Mouse (Mus musculus) ES-Bruce4 (cell line): ENCODE measurements around the gene Rbms1. TPM values are rescaled to one million over a fixed set of nuclear protein-coding genes. Genes with fewer than 3 reads are reported as not detected.
A peak's percentile ranks its signal among the peaks of the same experiment; 100 is the strongest.

Experiments used
- H3K27ac ChIP-seq: 2 replicates; pipeline ENCODE4 v1.5.1; 2012; ENCODE audit warnings: low read length, inconsistent platforms; ENCODE audit not compliant: insufficient read depth
- H3K27me3 ChIP-seq: 2 replicates; pipeline ENCODE4 v1.6.1; 2012; ENCODE audit warnings: mild to moderate bottlenecking, low read length, inconsistent platforms; ENCODE audit not compliant: control insufficient read depth, poor library complexity, insufficient read depth, severe bottlenecking
- H3K36me3 ChIP-seq: 2 replicates; pipeline ENCODE4 v1.6.1; 2012; ENCODE audit warnings: inconsistent platforms, mild to moderate bottlenecking, low read length, moderate library complexity; ENCODE audit not compliant: control insufficient read depth, poor library complexity, insufficient read depth, severe bottlenecking
- H3K4me1 ChIP-seq: one replicate; pipeline ENCODE4 v1.8.1; 2011; ENCODE audit warnings: low read length; ENCODE audit not compliant: control insufficient read depth, insufficient read depth
- H3K4me3 ChIP-seq: 2 replicates; pipeline ENCODE4 v1.5.1; 2011; ENCODE audit warnings: low read depth, mild to moderate bottlenecking, low read length
- H3K9ac ChIP-seq: 2 replicates; pipeline ENCODE4 v1.6.1; 2012; ENCODE audit warnings: low read depth, mild to moderate bottlenecking, inconsistent platforms; ENCODE audit not compliant: poor library complexity, severe bottlenecking
- H3K9me3 ChIP-seq: replicated peaks from 2 replicates; pipeline ENCODE4 v1.6.1; 2012; ENCODE audit warnings: mild to moderate bottlenecking, low read length, inconsistent platforms; ENCODE audit not compliant: control insufficient read depth, poor library complexity, insufficient read depth, severe bottlenecking
- CTCF ChIP-seq: IDR thresholded peaks from one replicate; pipeline ENCODE4 v1.8.1; 2011; ENCODE audit warnings: low read depth, low read length
- EP300 ChIP-seq: IDR thresholded peaks from 2 replicates; pipeline ENCODE4 v1.6.1; 2011; ENCODE audit warnings: low read depth, low read length; ENCODE audit not compliant: insufficient read depth
- POLR2A ChIP-seq: IDR thresholded peaks from one replicate; pipeline ENCODE4 v1.8.1; 2011; ENCODE audit warnings: low read length; ENCODE audit not compliant: insufficient read depth
- polyA plus RNA-seq: library from polyadenylated mRNA; stranded (reverse); fragments of >200 nt; gene quantifications from 2 replicates; pipeline ENCODE4 v1.2.4, GENCODE M21; 2011; ENCODE audit warnings: low read depth; ENCODE audit not compliant: missing spikeins, insufficient read depth, insufficient read length

Gene Rbms1
- 174 and 205 TPM in 2 replicates for polyA plus RNA-seq

GRCm38 (mm10) chr2:60962671-60963421 lies at the start of gene Rbms1:
Rbms1 (minus strand) TSS chr2:60963192.
- Histone ChIP-seq H3K36me3 (no peaks in the 10 kb centered on the region), H3K4me1 (no peaks in the 10 kb centered on the region), H3K9ac (peak within 1 kb of the TSS; percentile 88), H3K4me3 (peak within 1 kb of the TSS; percentile 97), H3K9me3 (no peaks in the 10 kb centered on the region), H3K27ac (no peak within 1 kb of the TSS), H3K27me3 (peaks cover 2% of the 10 kb centered on the region; the same call in 1 of the 2 replicates)
- TF ChIP-seq POLR2A (no peak), EP300 (no peak), CTCF (no peak)

- Histone ChIP-seq H3K27ac (no peak overlapping the region), H3K9ac (no peak overlapping the region), H3K36me3 (no peaks in the 10 kb centered on the region), H3K27me3 (no peaks in the 10 kb centered on the region), H3K4me3 (no peak overlapping the region), H3K4me1 (no peaks in the 10 kb centered on the region), H3K9me3 (no peaks in the 10 kb centered on the region)
- TF ChIP-seq CTCF (no peak), EP300 (no peak), POLR2A (no peak)
Measured at GRCm38 (mm10) chr2:61012249-61012828, 49.3 kb upstream of the Rbms1 start.

GRCm38 (mm10) chr2:60986286-60986685 lies 23.3 kb upstream of the Rbms1 start:
- Histone ChIP-seq H3K9ac (no peak overlapping the region), H3K4me3 (no peak overlapping the region), H3K27me3 (no peaks in the 10 kb centered on the region), H3K9me3 (no peaks in the 10 kb centered on the region), H3K4me1 (no peaks in the 10 kb centered on the region), H3K36me3 (no peaks in the 10 kb centered on the region), H3K27ac (no peak overlapping the region)
- TF ChIP-seq CTCF: no peak
- TF ChIP-seq POLR2A: no peak
- TF ChIP-seq EP300: no peak

- no peaks in the 10 kb centered on the region for H3K9me3 ChIP-seq
- no peak overlapping the region for H3K27ac ChIP-seq
- no peaks in the 10 kb centered on the region for H3K4me1 ChIP-seq
- H3K9ac ChIP-seq: no peak overlapping the region
- H3K4me3 ChIP-seq: no peak overlapping the region
- H3K36me3 ChIP-seq: no peaks in the 10 kb centered on the region
- TF ChIP-seq EP300 (no peak), POLR2A (no peak), CTCF (no peak)
- no peaks in the 10 kb centered on the region for H3K27me3 ChIP-seq
Measured at GRCm38 (mm10) chr2:60978538-60979313, 15.7 kb upstream of the Rbms1 start.

- no peak overlapping the region for H3K27ac ChIP-seq
- no peaks in the 10 kb centered on the region for H3K36me3 ChIP-seq
- no peaks in the 10 kb centered on the region for H3K9me3 ChIP-seq
- H3K4me1 ChIP-seq: no peaks in the 10 kb centered on the region
- H3K4me3 ChIP-seq: no peak overlapping the region
- no peak for TF ChIP-seq POLR2A
- no peak for TF ChIP-seq EP300
- TF ChIP-seq CTCF: no peak
- H3K9ac ChIP-seq: no peak overlapping the region
- no peaks in the 10 kb centered on the region for H3K27me3 ChIP-seq
Measured at GRCm38 (mm10) chr2:60972189-60972814, 9.3 kb upstream of the Rbms1 start.

GRCm38 (mm10) chr2:60963616-60964015 lies 624 bp upstream of the Rbms1 start:
- Histone ChIP-seq H3K27me3 (peaks cover 2% of the 10 kb centered on the region; the same call in 1 of the 2 replicates), H3K4me3 (peak overlapping the region; percentile 97), H3K9me3 (no peaks in the 10 kb centered on the region), H3K27ac (no peak overlapping the region), H3K36me3 (no peaks in the 10 kb centered on the region), H3K4me1 (no peaks in the 10 kb centered on the region), H3K9ac (peak overlapping the region; percentile 88)
- TF ChIP-seq CTCF: no peak
- no peak for TF ChIP-seq POLR2A
- TF ChIP-seq EP300: no peak
